Mouse (Mus musculus): ENCODE data around the gene 1190005I06Rik.

DNA sequence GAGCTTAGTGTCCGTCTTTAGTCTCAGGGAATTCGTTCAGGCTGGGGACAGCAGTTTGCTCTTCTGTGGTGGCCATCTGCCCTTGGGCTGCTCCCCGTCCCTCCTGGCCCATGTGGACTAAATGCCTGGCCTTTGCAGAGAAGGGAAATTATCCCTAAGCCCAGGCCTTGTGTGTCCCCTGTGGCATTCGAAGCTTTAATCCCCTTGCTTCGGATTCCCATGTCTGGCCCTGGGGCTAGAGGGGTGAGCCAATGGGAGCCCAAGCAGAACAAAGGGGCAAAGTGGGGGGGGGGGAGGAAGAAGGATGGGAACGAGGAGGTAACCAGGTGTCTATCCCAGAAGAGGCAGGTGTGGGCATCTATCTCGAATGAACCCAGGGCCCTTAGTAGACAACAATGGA is at the start of gene 1190005I06Rik:
- TF ChIP-seq CTCF (IDR thresholded peaks at IDR 0.05; ENCODE audit: low read depth, low read length) (no peak), POLR2A (IDR thresholded peaks at IDR 0.05; ENCODE audit: extremely low read depth, insufficient read depth, low read length) (no peak)

All from liver, adult 2 months (tissue).